Mouse (Mus musculus): ENCODE results near the gene Slc25a33. TPM values are rescaled to one million over a fixed set of nuclear protein-coding genes. Genes with fewer than 3 reads are reported as not detected.

Gene Slc25a33
- polyA plus RNA-seq, 1 experiment from 2014 or later = 20.3 TPM

DNA sequence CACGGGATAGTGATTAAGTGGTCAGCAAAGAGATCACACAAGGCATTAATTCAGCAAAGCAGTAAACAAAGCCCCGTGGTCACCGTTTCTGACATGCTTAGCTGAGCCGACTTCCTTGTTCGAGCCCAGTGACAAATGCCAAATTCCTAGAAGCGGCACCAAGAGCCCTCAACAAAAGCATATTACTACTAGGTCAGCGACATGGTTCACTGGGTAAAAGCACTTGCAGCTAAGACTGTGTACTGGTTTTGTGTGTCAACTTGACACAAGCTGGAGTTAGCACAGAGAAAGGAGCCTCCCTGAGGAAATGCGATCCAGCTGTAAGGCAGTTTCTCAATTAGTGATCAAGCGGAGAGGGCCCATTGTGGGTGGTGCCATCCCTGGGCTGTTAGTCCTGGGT, 28.2 kb upstream of the Slc25a33 start:
- no peak overlapping the region for H3K4me3 ChIP-seq
- DNase-seq (ENCODE audit: low spot score) = peak; percentile 26
- H3K4me1 ChIP-seq (replicated peaks) = peaks cover 57% of the 10 kb centered on the region
- peaks cover 40% of the 10 kb centered on the region for H3K27me3 ChIP-seq (ENCODE audit: insufficient read depth, poor library complexity, severe bottlenecking)
- 22% methylated on average over 9 of the region's 9 CpGs for WGBS
- no peaks in the 10 kb centered on the region for H3K36me3 ChIP-seq
- no peaks in the 10 kb centered on the region for H3K9me3 ChIP-seq
- H3K27ac ChIP-seq = no peak overlapping the region

DNA sequence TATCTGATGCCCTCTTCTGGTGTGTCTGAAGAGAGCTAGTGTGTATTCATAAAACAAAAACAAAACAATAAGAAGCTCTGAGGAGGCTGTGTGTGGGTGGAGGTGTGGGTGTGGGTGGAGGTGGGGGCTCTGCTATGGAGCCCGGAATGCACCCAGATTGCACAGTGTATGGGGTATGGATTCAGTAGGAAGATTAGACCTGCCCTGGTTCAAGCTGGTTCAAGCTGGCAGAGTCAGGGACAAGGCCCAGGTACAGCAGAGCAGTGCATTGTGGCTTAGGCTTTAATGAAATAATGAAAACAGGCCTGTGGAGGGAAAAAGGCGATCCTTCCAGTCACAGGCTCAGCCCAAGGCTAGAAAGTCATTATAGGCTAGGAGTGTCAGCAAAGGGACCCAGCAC, 26.5 kb upstream of the Slc25a33 start:
- no peaks in the 10 kb centered on the region for H3K36me3 ChIP-seq
- H3K4me1 ChIP-seq (replicated peaks) = peaks cover 68% of the 10 kb centered on the region
- H3K27me3 ChIP-seq (ENCODE audit: insufficient read depth, poor library complexity, severe bottlenecking) = peaks cover 37% of the 10 kb centered on the region
- DNase-seq (ENCODE audit: low spot score) = no peak
- no peak overlapping the region for H3K4me3 ChIP-seq
- peak overlapping the region; percentile 46; the same call in 1 of the 2 replicates for H3K27ac ChIP-seq
- H3K9me3 ChIP-seq = no peaks in the 10 kb centered on the region
- 70% methylated on average over 2 of the region's 2 CpGs for WGBS

DNA sequence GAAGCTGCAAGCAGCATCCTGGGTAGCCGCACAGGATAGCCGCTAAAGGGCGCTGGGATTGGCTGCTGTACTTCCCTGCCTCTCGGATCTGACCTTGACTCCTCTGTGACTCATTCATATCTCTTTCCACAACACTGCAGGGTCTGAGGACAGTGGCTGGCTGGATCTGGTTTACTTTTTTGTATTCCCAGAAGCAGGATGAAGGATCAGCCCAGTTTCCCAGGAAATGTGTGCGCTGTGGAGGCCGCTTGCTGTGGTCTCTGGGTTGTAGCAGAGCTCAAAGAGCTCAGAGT, 26.0 kb upstream of the Slc25a33 start:
- Histone ChIP-seq H3K4me3 (no peak overlapping the region), H3K27ac (peak overlapping the region; percentile 46), H3K27me3 (ENCODE audit: insufficient read depth, poor library complexity, severe bottlenecking) (peaks cover 33% of the 10 kb centered on the region), H3K4me1 (replicated peaks) (peaks cover 68% of the 10 kb centered on the region), H3K36me3 (no peaks in the 10 kb centered on the region), H3K9me3 (no peaks in the 10 kb centered on the region)
- 88% methylated on average over 6 of the region's 6 CpGs for WGBS
- DNase-seq (ENCODE audit: low spot score) = no peak

DNA sequence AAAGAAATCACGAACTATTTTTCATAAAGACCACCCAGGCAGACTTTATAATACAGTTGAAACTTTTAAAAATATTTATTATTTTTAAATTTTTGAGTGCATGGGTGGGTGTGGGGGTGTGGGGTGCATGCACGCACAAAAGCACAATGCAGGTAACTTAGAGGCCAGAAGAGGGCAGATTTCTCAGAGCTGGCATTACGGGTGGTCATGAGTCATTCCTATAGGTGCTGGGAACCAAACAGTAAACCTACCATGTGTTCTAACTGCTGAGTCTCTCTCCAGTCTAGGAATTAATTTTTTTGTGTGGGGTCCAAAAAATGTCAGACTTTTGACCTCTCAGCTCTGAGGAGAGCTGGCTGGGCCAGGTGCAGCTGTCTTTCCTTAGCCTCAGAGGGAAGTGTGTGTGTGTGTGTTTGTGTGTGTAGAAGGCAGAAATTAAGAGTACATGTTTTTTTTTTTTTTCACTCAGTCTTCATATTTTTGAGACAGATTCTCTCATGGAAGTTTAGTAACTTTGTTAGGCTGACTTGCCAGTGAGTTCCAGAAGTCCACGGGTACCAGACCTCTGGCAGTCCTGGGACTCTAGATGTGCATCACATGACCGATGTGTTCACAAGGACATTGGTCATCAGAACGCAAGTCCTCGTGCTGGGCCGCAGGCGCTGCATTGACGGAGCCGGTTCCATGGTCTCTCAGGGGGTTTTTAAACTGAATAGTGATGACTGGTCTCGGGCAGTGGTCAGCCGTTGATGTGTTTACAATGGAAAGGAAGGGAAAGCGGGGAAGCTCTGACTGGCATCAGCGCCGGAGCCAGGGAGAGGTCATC, 25.5 kb upstream of the Slc25a33 start:
- WGBS = 84% methylated on average over 16 of the region's 16 CpGs
- peak; percentile 17 for DNase-seq (ENCODE audit: low spot score)
- Histone ChIP-seq H3K27me3 (ENCODE audit: insufficient read depth, poor library complexity, severe bottlenecking) (peaks cover 27% of the 10 kb centered on the region), H3K36me3 (no peaks in the 10 kb centered on the region), H3K4me3 (no peak overlapping the region), H3K4me1 (replicated peaks) (peaks cover 68% of the 10 kb centered on the region), H3K27ac (peak overlapping the region; percentile 81), H3K9me3 (no peaks in the 10 kb centered on the region)

DNA sequence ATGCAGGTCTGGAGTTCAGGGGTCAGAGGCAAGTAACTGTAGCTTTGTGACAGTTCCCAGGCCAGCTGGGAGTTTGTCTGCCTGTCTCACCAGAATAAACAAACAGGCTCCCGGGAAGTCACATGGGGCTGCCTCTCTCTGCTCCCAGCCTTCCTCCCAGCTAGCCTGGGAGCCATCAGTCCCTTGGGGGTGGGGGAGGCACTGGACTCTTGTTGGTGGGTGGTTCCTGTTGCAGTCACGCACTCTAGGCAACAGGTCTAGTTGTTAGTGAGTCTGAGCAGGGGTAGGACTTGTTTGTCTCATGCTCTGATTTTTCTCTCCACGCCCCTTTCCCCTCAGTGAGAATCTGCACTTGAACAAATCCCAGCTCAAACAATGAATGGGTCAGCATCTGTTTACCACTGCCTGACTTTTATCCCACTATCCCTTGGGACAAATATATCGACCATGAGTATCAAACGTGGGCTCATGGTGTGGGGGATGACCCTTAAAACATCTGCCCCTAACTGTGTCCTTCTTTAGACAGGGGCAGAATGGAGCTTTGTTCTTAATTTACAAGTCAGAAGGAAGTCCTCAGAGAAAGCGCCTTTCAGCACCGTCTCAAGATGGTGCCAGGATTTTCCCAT, 24.7 kb upstream of the Slc25a33 start:
- Histone ChIP-seq H3K27me3 (ENCODE audit: insufficient read depth, poor library complexity, severe bottlenecking) (peaks cover 20% of the 10 kb centered on the region), H3K36me3 (no peaks in the 10 kb centered on the region), H3K27ac (peak overlapping the region; percentile 81), H3K4me1 (replicated peaks) (peaks cover 71% of the 10 kb centered on the region), H3K9me3 (no peaks in the 10 kb centered on the region), H3K4me3 (0 out of 2 replicates have a peak overlapping the region, but pooled peaks have one; percentile 12)
- DNase-seq (ENCODE audit: low spot score) = peak; percentile 72
- 23% methylated on average over 7 of the region's 7 CpGs for WGBS

DNA sequence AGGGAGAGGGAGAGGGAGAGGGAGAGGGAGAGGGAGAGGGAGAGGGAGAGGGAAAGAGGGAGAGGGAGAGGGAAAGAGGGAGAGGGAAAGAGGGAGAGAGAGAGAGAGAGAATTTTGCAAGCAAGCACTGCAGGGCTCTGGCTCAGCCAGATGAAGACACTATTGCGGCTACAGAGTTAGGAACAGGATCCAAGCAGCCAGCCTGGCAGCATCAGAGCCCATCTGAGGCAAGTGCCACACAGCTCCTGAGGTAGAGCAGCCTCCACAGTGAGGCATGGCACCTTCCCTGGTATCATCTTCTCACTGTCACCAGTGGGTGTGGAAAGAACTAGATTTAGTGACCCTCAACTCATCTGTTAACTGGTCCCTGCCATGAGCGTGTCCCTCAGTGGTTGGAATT, 24.0 kb upstream of the Slc25a33 start:
- WGBS = 51% methylated on average over 2 of the region's 2 CpGs
- H3K4me1 ChIP-seq (replicated peaks) = peaks cover 71% of the 10 kb centered on the region
- H3K9me3 ChIP-seq = no peaks in the 10 kb centered on the region

DNA sequence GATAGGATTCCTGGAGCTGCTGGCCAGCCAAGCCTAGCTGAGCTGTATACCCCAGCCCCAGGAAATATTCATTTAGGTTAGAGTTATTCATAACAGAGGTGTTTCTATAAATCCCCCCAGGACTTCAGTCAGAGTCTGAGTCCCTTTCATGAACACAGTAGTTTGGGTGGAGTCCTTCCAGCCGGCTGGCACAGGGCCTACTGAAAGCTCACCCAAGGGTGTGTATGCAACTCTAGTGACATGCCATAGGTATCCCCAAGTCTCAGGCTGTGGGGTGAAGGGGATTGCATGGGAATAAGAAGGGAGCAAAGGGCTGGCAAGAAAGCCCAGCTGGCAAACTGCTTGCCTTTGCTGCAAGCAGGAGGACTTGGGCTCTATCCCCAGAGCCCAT, 23.1 kb upstream of the Slc25a33 start:
- H3K4me3 ChIP-seq = no peak overlapping the region
- 69% methylated on average over 1 of the region's 1 CpGs for WGBS
- H3K9me3 ChIP-seq = no peaks in the 10 kb centered on the region
- H3K36me3 ChIP-seq = no peaks in the 10 kb centered on the region
- DNase-seq (ENCODE audit: low spot score) = no peak
- peaks cover 63% of the 10 kb centered on the region for H3K4me1 ChIP-seq (replicated peaks)
- H3K27ac ChIP-seq = peak overlapping the region; percentile 81
- peaks cover 13% of the 10 kb centered on the region; the same call in 1 of the 2 replicates for H3K27me3 ChIP-seq (ENCODE audit: insufficient read depth, poor library complexity, severe bottlenecking)

More for the DNA sequence above, 24.0 kb upstream of the Slc25a33 start:
- Histone ChIP-seq H3K27ac (peak overlapping the region; percentile 81), H3K4me3 (no peak overlapping the region), H3K27me3 (ENCODE audit: insufficient read depth, poor library complexity, severe bottlenecking) (peaks cover 13% of the 10 kb centered on the region; the same call in 1 of the 2 replicates), H3K36me3 (no peaks in the 10 kb centered on the region)
- no peak for DNase-seq (ENCODE audit: low spot score)

DNA sequence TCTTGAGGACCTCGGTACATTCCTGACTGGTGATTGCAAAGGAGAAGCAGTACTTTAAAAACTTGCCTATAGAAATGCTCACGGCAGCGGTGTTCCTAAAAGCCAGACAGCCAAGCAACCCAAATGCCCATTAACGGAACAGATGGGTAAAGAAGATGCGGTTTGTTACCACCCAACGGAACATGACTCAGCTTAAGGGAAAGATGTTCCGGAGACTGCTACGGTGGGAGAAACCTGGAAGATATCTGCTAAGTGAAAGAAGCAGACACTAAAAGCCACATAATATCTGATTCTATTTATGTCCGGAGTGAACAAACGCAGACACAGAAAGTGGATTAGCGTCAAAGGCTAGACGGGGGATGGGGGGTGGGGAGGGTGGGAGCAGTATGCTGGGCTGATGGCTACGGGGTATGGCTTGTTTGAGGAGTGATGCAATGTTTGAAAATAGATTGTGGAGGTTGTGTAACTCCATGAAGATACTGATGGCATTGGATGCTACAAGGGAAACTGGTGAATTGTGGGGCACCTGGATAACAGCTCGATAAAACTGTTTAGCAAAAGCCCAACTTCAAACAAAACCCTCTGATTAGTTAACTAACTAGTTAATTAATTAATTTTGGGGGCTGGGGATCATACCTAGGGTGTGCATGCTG, 22.6 kb upstream of the Slc25a33 start:
- Histone ChIP-seq H3K9me3 (no peaks in the 10 kb centered on the region), H3K36me3 (no peaks in the 10 kb centered on the region), H3K4me3 (no peak overlapping the region), H3K27ac (no peak overlapping the region), H3K27me3 (ENCODE audit: insufficient read depth, poor library complexity, severe bottlenecking) (peaks cover 13% of the 10 kb centered on the region; the same call in 1 of the 2 replicates), H3K4me1 (replicated peaks) (peaks cover 61% of the 10 kb centered on the region)
- no peak for DNase-seq (ENCODE audit: low spot score)
- 86% methylated on average over 14 of the region's 14 CpGs for WGBS

DNA sequence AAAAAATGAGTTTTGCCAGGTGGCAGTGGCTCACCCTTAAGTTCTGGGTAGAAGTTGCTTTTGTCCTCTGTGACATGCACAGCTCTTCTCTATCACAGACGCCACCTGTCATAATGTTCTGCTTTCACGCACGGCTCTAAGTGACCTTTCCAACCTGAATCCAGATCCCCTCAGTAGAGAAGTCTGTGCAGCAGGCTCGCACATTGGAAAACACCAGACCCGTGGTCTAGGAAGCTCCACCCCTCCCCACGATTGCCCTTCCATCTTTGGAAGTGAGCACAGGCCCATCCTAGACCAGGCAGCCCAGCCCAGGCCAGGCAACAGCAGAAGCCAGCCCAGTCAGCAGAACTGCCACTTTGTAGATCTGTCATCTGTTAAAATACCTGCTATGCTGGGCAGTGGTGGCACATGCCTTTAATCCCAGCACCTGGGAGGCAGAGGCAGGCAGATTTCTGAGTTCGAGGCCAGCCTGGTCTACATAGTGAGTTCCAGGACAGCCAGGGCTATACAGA, 20.9 kb upstream of the Slc25a33 start:
- Histone ChIP-seq H3K4me1 (replicated peaks) (peaks cover 59% of the 10 kb centered on the region), H3K9me3 (no peaks in the 10 kb centered on the region), H3K36me3 (no peaks in the 10 kb centered on the region), H3K27me3 (ENCODE audit: insufficient read depth, poor library complexity, severe bottlenecking) (peaks cover 13% of the 10 kb centered on the region; the same call in 1 of the 2 replicates), H3K4me3 (no peak overlapping the region), H3K27ac (no peak overlapping the region)
- 85% methylated on average over 7 of the region's 7 CpGs for WGBS
- no peak for DNase-seq (ENCODE audit: low spot score)

DNA sequence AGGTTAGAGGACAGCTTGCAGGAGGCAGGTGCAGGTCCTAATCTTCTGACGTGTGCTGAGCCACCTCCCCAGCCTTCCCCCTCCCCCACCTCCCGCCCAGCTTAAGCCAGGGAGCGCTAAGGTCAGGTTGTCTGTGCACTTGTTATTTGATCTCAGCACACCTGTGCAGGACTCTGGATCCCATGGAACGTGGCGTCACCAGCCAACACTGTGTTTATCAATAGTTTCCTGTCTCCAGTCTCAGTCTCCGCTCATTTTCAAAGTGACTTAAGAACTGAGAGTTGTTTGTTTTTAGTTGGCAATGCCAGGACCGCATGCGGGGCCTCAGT, 19.9 kb upstream of the Slc25a33 start:
- WGBS = 52% methylated on average over 8 of the region's 8 CpGs
- peak; percentile 23 for DNase-seq (ENCODE audit: low spot score)
- Histone ChIP-seq H3K27me3 (ENCODE audit: insufficient read depth, poor library complexity, severe bottlenecking) (peaks cover 13% of the 10 kb centered on the region; the same call in 1 of the 2 replicates), H3K4me1 (replicated peaks) (peaks cover 57% of the 10 kb centered on the region), H3K27ac (no peak overlapping the region), H3K4me3 (no peak overlapping the region), H3K36me3 (no peaks in the 10 kb centered on the region), H3K9me3 (no peaks in the 10 kb centered on the region)

DNA sequence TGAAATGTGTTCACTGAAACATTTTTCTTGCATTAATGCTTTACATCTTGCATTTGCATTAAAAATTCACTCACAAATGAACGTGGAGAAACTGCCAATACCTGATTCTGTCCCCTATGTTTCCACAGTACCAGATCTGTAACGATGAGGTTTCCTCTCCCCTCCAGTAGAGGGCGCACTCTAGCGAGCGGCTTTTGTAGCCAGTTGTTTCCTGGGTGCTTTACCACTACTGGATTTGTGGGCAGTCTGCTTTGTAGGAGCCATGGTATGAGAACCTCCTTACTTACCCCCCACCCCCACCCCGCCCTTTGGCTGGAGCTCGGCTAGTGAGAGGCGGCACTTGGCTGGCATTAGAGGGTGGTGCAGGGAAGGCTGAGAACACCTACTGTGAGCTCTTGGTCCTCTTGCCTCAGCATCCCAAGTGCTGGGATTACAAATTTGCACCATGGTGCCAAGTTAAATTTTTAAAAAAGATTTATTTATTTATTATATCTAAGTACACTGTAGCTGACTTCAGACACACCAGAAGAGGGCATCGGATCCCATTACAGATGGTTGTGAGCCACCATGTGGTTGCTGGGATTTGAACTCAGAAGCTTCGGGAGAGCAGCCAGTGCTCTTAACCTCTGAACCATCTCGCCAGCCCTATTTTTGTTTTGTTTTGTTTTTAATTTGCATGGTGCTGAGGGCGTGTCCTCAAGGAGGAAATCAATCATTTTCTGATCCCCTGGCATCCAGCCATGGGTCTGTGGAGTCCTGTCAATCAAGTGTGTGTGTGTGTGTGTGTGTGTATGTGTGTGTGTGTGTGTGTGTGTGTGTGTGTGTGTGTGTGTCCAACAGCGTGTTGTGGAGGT, 19.3 kb upstream of the Slc25a33 start:
- Histone ChIP-seq H3K27me3 (ENCODE audit: insufficient read depth, poor library complexity, severe bottlenecking) (peaks cover 13% of the 10 kb centered on the region; the same call in 1 of the 2 replicates), H3K27ac (no peak overlapping the region), H3K36me3 (no peaks in the 10 kb centered on the region), H3K4me1 (replicated peaks) (peaks cover 51% of the 10 kb centered on the region), H3K4me3 (no peak overlapping the region), H3K9me3 (no peaks in the 10 kb centered on the region)
- DNase-seq (ENCODE audit: low spot score) = peak; percentile 23
- WGBS = 47% methylated on average over 13 of the region's 13 CpGs

DNA sequence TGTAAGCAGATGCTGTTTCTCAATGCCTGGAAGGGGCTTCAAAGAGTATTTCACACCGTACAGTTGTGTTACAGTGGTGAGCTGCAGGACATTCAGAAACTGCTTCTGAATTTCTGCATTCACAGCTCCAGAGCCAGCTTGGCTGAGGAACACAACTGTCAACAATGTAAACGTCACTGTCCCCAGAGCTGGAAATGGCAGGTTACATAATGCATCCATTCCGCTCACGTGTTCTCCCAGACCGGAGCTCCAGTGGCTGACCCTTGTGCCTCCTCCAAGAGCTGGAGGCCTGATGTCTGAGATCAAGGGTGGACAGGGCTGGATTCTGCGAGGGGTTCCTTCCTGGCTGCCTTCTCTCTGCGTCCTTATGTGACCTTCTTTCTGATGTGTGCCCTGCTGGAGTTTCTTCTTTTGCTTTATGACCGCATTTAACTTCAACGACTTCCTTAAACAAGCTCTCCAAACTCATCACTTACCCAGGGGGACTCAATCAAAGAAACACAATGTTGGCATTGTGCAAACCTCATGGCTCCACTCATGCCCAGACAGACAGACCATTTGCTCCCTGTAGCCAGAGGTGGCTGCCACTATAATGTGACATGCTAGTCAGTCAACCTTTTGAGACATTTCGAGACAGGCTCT, 18.2 kb upstream of the Slc25a33 start:
- 70% methylated on average over 10 of the region's 10 CpGs for WGBS
- H3K36me3 ChIP-seq = no peaks in the 10 kb centered on the region
- DNase-seq (ENCODE audit: low spot score) = no peak

More for the DNA sequence above, 18.2 kb upstream of the Slc25a33 start:
- no peak overlapping the region for H3K27ac ChIP-seq
- H3K4me3 ChIP-seq = no peak overlapping the region
- no peaks in the 10 kb centered on the region for H3K9me3 ChIP-seq
- H3K27me3 ChIP-seq (ENCODE audit: insufficient read depth, poor library complexity, severe bottlenecking) = peaks cover 11% of the 10 kb centered on the region; the same call in 1 of the 2 replicates
- H3K4me1 ChIP-seq (replicated peaks) = peaks cover 41% of the 10 kb centered on the region
